Mouse (Mus musculus): ENCODE results near the gene Majin. TPM values are rescaled to one million over a fixed set of nuclear protein-coding genes. Genes with fewer than 3 reads are reported as not detected.

Majin gene
- polyA plus RNA-seq, 1 experiment from 2014 or later: not detected

- H3K4me2 ChIP-seq: peak overlapping the region; percentile 94; the same call in 1 of the 2 replicates
- 79% methylated on average over 5 of the region's 5 CpGs for WGBS
Measured at GRCm38 (mm10) chr19:6243226-6243625, 59.0 kb downstream of the Majin start.

GRCm38 (mm10) chr19:6245806-6246205 is 61.6 kb downstream of the Majin start:
- Histone ChIP-seq H3K9me3 (no peaks in the 10 kb centered on the region), H3K27ac (no peak overlapping the region), H3K27me3 (replicated peaks) (no peaks in the 10 kb centered on the region), H3K4me1 (peaks cover 17% of the 10 kb centered on the region), H3K36me3 (peaks cover 33% of the 10 kb centered on the region), H3K9ac (no peak overlapping the region), H3K4me2 (no peak overlapping the region), H3K4me3 (replicated peaks) (no peak overlapping the region)
- ATAC-seq (ENCODE audit: insufficient read depth, low FRiP score, low read depth): no peak
- 43% methylated on average over 1 of the region's 1 CpGs for WGBS

More at GRCm38 (mm10) chr19:6243226-6243625, 59.0 kb downstream of the Majin start:
- no peaks in the 10 kb centered on the region for H3K9me3 ChIP-seq
- peaks cover 26% of the 10 kb centered on the region for H3K36me3 ChIP-seq
- no peak overlapping the region for H3K27ac ChIP-seq
- no peak overlapping the region for H3K9ac ChIP-seq
- ATAC-seq (ENCODE audit: insufficient read depth, low FRiP score, low read depth): no peak
- peak overlapping the region; percentile 88; the same call in 1 of the 2 replicates for H3K4me3 ChIP-seq (replicated peaks)
- no peaks in the 10 kb centered on the region for H3K27me3 ChIP-seq (replicated peaks)
- peaks cover 19% of the 10 kb centered on the region for H3K4me1 ChIP-seq

- no peak overlapping the region for H3K4me2 ChIP-seq
- H3K4me1 ChIP-seq: peaks cover 8% of the 10 kb centered on the region
- no peaks in the 10 kb centered on the region for H3K9me3 ChIP-seq
- peaks cover 50% of the 10 kb centered on the region for H3K36me3 ChIP-seq
- no peak overlapping the region for H3K9ac ChIP-seq
- WGBS: 91% methylated on average over 29 of the region's 29 CpGs
- no peak overlapping the region for H3K27ac ChIP-seq
- H3K4me3 ChIP-seq (replicated peaks): no peak overlapping the region
- ATAC-seq (ENCODE audit: insufficient read depth, low FRiP score, low read depth): no peak
- H3K27me3 ChIP-seq (replicated peaks): no peaks in the 10 kb centered on the region
Measured at GRCm38 (mm10) chr19:6247526-6248300, 63.5 kb downstream of the Majin start.

DNA sequence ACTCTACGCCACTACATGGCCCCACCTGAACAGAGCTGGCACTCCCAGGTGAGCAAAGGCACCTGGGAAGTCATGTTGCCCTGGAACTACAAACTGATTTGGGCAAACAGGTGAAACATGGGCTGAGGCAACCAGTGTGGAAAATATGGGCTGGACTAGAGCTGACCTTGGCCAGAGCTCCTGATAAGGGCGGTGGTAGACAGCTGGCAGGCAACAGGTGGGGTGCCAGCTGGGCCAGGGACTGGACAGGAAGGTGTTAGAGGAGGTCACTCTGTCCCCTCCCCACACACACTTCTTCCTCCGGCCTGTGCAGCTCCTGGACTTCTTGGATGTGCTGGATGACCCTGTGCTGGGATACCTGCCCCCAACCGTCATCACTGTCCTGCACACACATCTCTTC is 68.8 kb downstream of the Majin start:
- 82% methylated on average over 4 of the region's 4 CpGs for WGBS
- peaks cover 57% of the 10 kb centered on the region for H3K36me3 ChIP-seq

DNA sequence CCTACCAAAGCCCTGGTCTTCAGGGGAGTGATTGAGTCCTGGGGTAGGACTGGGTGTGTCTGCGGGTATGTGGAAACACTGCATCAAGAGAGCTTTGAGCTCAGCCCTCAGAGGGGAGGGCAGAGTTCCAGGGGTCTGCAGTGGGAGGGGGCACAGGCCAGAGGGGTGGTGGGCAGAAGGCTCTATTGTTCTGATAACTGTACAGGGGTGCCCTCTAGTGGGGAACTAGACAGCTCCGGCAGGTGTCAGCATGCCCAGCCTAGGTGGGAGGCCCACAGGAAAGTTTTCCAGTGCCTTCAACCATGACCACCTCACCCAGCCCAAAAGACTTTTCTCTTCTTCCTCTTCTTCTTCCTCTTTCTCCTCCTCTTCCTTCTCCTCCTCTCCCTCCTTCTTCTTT is 76.2 kb downstream of the Majin start:
- 69% methylated on average over 2 of the region's 2 CpGs for WGBS
- Histone ChIP-seq H3K4me2 (no peak overlapping the region), H3K27ac (no peak overlapping the region), H3K4me3 (replicated peaks) (no peak overlapping the region), H3K9me3 (no peaks in the 10 kb centered on the region), H3K9ac (no peak overlapping the region), H3K36me3 (peaks cover 35% of the 10 kb centered on the region), H3K4me1 (peaks cover under 1% of the 10 kb centered on the region; the same call in 1 of the 2 replicates), H3K27me3 (replicated peaks) (no peaks in the 10 kb centered on the region)
- no peak for ATAC-seq (ENCODE audit: insufficient read depth, low FRiP score, low read depth)

More for the DNA sequence above, 68.8 kb downstream of the Majin start:
- Histone ChIP-seq H3K27me3 (replicated peaks) (no peaks in the 10 kb centered on the region), H3K4me1 (no peaks in the 10 kb centered on the region), H3K27ac (no peak overlapping the region), H3K4me3 (replicated peaks) (no peak overlapping the region), H3K9me3 (no peaks in the 10 kb centered on the region), H3K4me2 (no peak overlapping the region), H3K9ac (no peak overlapping the region)
- no peak for ATAC-seq (ENCODE audit: insufficient read depth, low FRiP score, low read depth)

DNA sequence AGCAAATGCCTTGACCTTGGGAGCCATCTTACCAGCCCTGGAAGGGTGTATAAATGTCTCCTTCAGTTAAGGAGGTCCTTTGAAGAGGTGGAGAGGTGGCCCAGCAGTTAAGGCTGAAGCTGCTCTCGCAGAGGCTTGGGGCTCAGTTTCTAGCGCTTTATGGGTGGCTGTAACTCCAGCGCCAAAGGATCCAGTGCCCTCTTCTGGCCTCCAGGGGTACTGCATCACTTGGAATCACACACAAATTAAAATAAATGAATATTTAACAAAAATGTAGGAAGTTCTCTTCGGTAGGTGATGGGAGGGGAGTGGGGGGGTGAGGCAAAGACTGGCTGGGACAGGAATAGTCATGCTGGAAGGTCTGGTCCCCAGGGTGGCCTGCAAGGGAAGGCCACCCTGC is 76.8 kb downstream of the Majin start:
- Histone ChIP-seq H3K4me2 (no peak overlapping the region), H3K9me3 (no peaks in the 10 kb centered on the region), H3K27me3 (replicated peaks) (no peaks in the 10 kb centered on the region), H3K36me3 (peaks cover 34% of the 10 kb centered on the region), H3K4me3 (replicated peaks) (no peak overlapping the region), H3K9ac (no peak overlapping the region), H3K27ac (no peak overlapping the region), H3K4me1 (peaks cover 2% of the 10 kb centered on the region; the same call in 1 of the 2 replicates)
- WGBS: 87% methylated on average over 4 of the region's 4 CpGs
- no peak for ATAC-seq (ENCODE audit: insufficient read depth, low FRiP score, low read depth)

GRCm38 (mm10) chr19:6261379-6261778 is 77.2 kb downstream of the Majin start:
- H3K27me3 ChIP-seq (replicated peaks): no peaks in the 10 kb centered on the region

DNA sequence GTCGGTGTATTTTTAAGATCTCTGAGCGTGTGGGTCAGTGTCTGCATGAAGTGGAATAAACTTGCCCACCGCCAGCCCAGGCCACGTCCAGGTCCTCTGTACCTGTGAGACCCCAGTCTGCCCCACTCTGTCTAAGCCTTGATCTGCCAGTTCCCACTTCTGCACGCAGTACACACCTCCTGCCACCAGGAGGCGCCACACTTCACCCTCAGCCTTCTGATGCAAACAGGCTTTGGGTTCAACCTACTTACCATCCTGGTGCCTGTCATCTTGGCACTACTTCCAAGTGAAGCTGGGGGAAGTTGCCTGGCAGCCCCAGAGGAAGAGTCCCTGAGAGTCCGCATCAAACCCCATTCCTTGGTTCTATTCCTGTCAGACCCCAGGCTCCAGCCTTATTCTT is 78.0 kb downstream of the Majin start:
- Histone ChIP-seq H3K4me1 (peaks cover 2% of the 10 kb centered on the region; the same call in 1 of the 2 replicates), H3K9ac (no peak overlapping the region), H3K4me3 (replicated peaks) (no peak overlapping the region), H3K27me3 (replicated peaks) (no peaks in the 10 kb centered on the region), H3K9me3 (no peaks in the 10 kb centered on the region), H3K4me2 (no peak overlapping the region), H3K27ac (peak overlapping the region; percentile 78; the same call in 1 of the 2 replicates), H3K36me3 (peaks cover 24% of the 10 kb centered on the region)
- no peak for ATAC-seq (ENCODE audit: insufficient read depth, low FRiP score, low read depth)
- 61% methylated on average over 7 of the region's 7 CpGs for WGBS

More at GRCm38 (mm10) chr19:6261379-6261778, 77.2 kb downstream of the Majin start:
- 94% methylated on average over 14 of the region's 14 CpGs for WGBS
- no peak for ATAC-seq (ENCODE audit: insufficient read depth, low FRiP score, low read depth)
- H3K4me3 ChIP-seq (replicated peaks): no peak overlapping the region
- H3K9me3 ChIP-seq: no peaks in the 10 kb centered on the region
- H3K4me1 ChIP-seq: peaks cover 2% of the 10 kb centered on the region; the same call in 1 of the 2 replicates
- H3K9ac ChIP-seq: no peak overlapping the region
- H3K27ac ChIP-seq: no peak overlapping the region
- peaks cover 31% of the 10 kb centered on the region for H3K36me3 ChIP-seq
- H3K4me2 ChIP-seq: no peak overlapping the region

- Histone ChIP-seq H3K27me3 (replicated peaks) (no peaks in the 10 kb centered on the region), H3K9ac (no peak overlapping the region), H3K4me3 (replicated peaks) (peak overlapping the region; percentile 35), H3K27ac (peak overlapping the region; percentile 78), H3K4me1 (peaks cover 2% of the 10 kb centered on the region; the same call in 1 of the 2 replicates), H3K9me3 (no peaks in the 10 kb centered on the region), H3K36me3 (peaks cover 24% of the 10 kb centered on the region), H3K4me2 (peak overlapping the region; percentile 49)
- WGBS: 64% methylated on average over 8 of the region's 8 CpGs
- peak; percentile 68 for ATAC-seq (ENCODE audit: insufficient read depth, low FRiP score, low read depth)
Measured at GRCm38 (mm10) chr19:6262839-6263433, 78.7 kb downstream of the Majin start.

DNA sequence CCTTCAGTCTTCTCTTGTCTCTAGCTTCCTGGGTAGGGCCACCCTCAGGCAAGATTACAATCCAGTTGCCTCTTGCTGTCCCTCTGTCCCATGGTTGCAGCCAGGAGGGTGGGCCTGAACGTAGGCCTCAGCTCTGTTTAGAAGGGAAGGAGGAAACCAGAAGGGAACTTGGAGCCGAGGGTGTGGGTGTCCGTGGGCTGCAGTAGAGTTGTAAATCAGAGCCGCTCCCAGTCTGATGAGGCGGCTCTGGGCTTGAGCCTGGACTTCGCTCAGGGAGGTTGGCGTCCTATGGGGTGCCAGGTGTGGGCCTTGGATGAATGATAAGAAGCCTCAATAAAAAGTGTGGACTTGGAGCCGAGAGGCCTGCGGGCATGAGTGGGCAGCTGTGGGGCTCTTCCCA is 80.0 kb downstream of the Majin start:
- ATAC-seq (ENCODE audit: insufficient read depth, low FRiP score, low read depth): peak; percentile 33; the same call in 1 of the 2 replicates
- Histone ChIP-seq H3K9me3 (no peaks in the 10 kb centered on the region), H3K36me3 (peaks cover 20% of the 10 kb centered on the region), H3K4me2 (peak overlapping the region; percentile 49), H3K27ac (peak overlapping the region; percentile 78; the same call in 1 of the 2 replicates), H3K9ac (no peak overlapping the region; the same call in 1 of the 2 replicates), H3K4me1 (peaks cover 2% of the 10 kb centered on the region; the same call in 1 of the 2 replicates), H3K27me3 (replicated peaks) (no peaks in the 10 kb centered on the region), H3K4me3 (replicated peaks) (peak overlapping the region; percentile 35)
- WGBS: 58% methylated on average over 9 of the region's 9 CpGs

GRCm38 (mm10) chr19:6264945-6265344 is 80.8 kb downstream of the Majin start:
- no peak overlapping the region for H3K9ac ChIP-seq
- H3K4me3 ChIP-seq (replicated peaks): peak overlapping the region; percentile 35
- H3K27ac ChIP-seq: 0 out of 2 replicates have a peak overlapping the region, but pooled peaks have one; percentile 21
- WGBS: 76% methylated on average over 8 of the region's 8 CpGs
- H3K9me3 ChIP-seq: no peaks in the 10 kb centered on the region
- H3K27me3 ChIP-seq (replicated peaks): no peaks in the 10 kb centered on the region
- H3K36me3 ChIP-seq: peaks cover 18% of the 10 kb centered on the region
- no peak for ATAC-seq (ENCODE audit: insufficient read depth, low FRiP score, low read depth)
- H3K4me1 ChIP-seq: peaks cover 2% of the 10 kb centered on the region; the same call in 1 of the 2 replicates
- H3K4me2 ChIP-seq: peak overlapping the region; percentile 49

GRCm38 (mm10) chr19:6265727-6266182 is 81.6 kb downstream of the Majin start:
- H3K27me3 ChIP-seq (replicated peaks): no peaks in the 10 kb centered on the region
- 0 out of 2 replicates have a peak overlapping the region, but pooled peaks have one; percentile 35 for H3K4me3 ChIP-seq (replicated peaks)
- H3K9ac ChIP-seq: no peak overlapping the region
- no peak overlapping the region for H3K27ac ChIP-seq
- ATAC-seq (ENCODE audit: insufficient read depth, low FRiP score, low read depth): no peak
- H3K36me3 ChIP-seq: peaks cover 10% of the 10 kb centered on the region
- WGBS: 67% methylated on average over 6 of the region's 6 CpGs
- no peaks in the 10 kb centered on the region for H3K9me3 ChIP-seq
- H3K4me1 ChIP-seq: peaks cover 2% of the 10 kb centered on the region; the same call in 1 of the 2 replicates
- H3K4me2 ChIP-seq: 0 out of 2 replicates have a peak overlapping the region, but pooled peaks have one; percentile 49
